In the genomic region with DNA sequence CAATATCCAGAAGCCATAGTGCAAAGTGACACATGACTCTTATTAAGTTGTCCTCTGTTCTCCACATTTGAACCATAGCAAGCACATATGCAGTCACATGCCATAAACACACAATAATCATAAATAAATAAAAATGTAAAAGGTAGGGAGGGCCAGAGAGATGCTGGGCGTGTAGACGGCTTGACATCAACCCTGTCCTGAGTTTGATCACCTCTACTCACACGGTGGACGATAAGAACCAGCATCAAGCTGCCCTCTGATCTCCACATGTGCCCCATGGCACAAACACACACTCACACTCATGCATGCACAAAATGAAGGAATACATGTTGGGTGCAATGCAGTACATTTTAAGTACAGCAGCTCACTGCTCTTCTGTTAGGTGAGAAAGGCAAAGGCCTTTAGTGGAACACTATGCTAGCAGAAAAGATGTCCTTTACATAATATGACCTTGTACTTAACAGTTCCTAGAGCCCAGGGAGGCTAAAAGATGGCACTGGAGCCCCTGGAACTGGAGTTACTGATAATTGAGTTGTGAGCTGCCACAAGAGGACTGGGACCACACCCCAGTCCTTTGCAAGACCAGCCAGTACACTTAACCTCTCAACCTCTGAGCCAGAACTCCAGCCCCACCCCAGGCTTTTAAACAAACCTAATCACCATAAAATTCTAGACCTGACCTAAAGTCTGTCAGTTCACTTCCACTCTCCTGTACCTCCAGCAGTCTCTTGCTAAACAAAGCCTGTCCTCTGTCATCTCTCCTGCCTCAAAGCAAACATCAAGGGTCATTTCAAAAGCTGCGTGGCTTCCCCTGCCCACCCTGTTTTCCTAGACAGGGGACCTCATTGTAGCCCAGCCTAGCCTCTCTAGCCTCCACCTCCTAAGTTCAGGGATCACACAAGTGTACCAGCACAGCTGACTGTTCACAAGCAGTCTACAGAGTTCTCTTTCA, we compare ENCODE assay signal across 9 mouse cellular contexts. TPM values are rescaled to one million over a fixed set of nuclear protein-coding genes. Genes with fewer than 3 reads are reported as not detected.
A peak's percentile ranks its signal among the peaks of the same experiment; 100 is the strongest.
DNase-seq lines count a peak whose midpoint lies in the region.
"Had no signal": no experiment of that assay in that cellular context is flagged by ENCODE, and none has a peak within 500 bp of the region (broad histone marks: within the 10 kb centered on the region; RNA-seq: fewer than 3 reads in every experiment).

No protein-coding gene starts in this region.

- intact Hi-C loops in heart, postnatal 10 days (cut with DNase I), result no loop called here

- peak overlapping the region; percentile 85 for H3K27ac ChIP-seq in macrophage
- H3K27ac ChIP-seq: embryonic facial prominence, embryonic 13.5 days had no signal

- peak; percentile 93 for DNase-seq in heart, adult 11 months
- no peak for DNase-seq in heart, adult 9 months (ENCODE audit: low spot score in 2 of 2)
- peak; percentile 95 for DNase-seq in ZHBTc4 (ENCODE audit: low read depth, low spot score)
- peak; percentile 45 to 48 for DNase-seq in heart, postnatal 10 days
- DNase-seq in layer of hippocampus, adult 18-20 months (ENCODE audit: low spot score in 2 of 2), result no peak
- DNase-seq in cerebellum, postnatal 10 days, result no peak
- no peak for DNase-seq in kidney, adult 9 months

- H3K79me2 ChIP-seq in macrophage (ENCODE audit: inconsistent target), result peaks cover 95% of the 10 kb centered on the region

- no peak overlapping the region for H3K4me3 ChIP-seq in macrophage (ENCODE audit: inconsistent target)
- H3K4me3 ChIP-seq: embryonic facial prominence, embryonic 13.5 days had no signal

- no peaks in the 10 kb centered on the region for H3K36me3 ChIP-seq in macrophage (ENCODE audit: inconsistent target)

- 81% methylated on average over 5 of the region's 5 CpGs for WGBS in macrophage (ENCODE audit: missing documents)

RNA-seq across cellular contexts. Expression of a gene that starts 25.7 kb away (rescaled TPM):
- 100 to 1,000 TPM; 111 to 119 TPM for total RNA-seq in heart, postnatal 10 days (2021)
- total RNA-seq in macrophage (2018; cell fraction: chromatin; rRNA removed), result 100 to 1,000 TPM in 22 of 26 experiments, 10 to 100 TPM in 4; 64.2 to 304 (median 221) TPM
- total RNA-seq in macrophage (2018; cell fraction: cytosol; rRNA removed), result 10 to 100 TPM; 22.5 to 72.5 (median 54.0) TPM
- total RNA-seq in macrophage (2018; cell fraction: nucleus; rRNA removed), result 100 to 1,000 TPM in 20 of 26 experiments, 10 to 100 TPM in 6; 49.6 to 205 (median 146) TPM
- polyA plus RNA-seq in macrophage (2018), result 36.8 to 74.8 TPM (median 44.7 TPM) in 3 replicates
- 10 to 100 TPM; 78.5 to 79.3 TPM for total RNA-seq in layer of hippocampus, adult 18-20 months (2021)

RNA-seq across cellular contexts. Expression of a gene that starts 49.0 kb away (rescaled TPM):
- total RNA-seq in heart, postnatal 10 days (2021), result 10 to 100 TPM; 28.2 to 31.3 TPM
- total RNA-seq in macrophage (2018; cell fraction: chromatin; rRNA removed), result 10 to 100 TPM in 9 of 26 experiments, 1 to 10 TPM in 15, under 1 TPM in 2; 0.85 to 17.7 (median 6.2) TPM
- total RNA-seq in macrophage (2018; cell fraction: cytosol; rRNA removed), result 10 to 100 TPM in 5 of 26 experiments, 1 to 10 TPM in 21; 4.3 to 12.0 (median 8.3) TPM
- 10 to 100 TPM in 5 of 26 experiments, 1 to 10 TPM in 21; 1.3 to 24.0 (median 4.9) TPM for total RNA-seq in macrophage (2018; cell fraction: nucleus; rRNA removed)
- polyA plus RNA-seq in macrophage (2018), result 6.5 to 7.7 TPM (median 7.1 TPM) in 3 replicates
- total RNA-seq in layer of hippocampus, adult 18-20 months (2021), result 10 to 100 TPM; 33.0 to 41.2 TPM

RNA-seq across cellular contexts. Expression of a gene that starts 58.4 kb away (rescaled TPM):
- total RNA-seq in heart, postnatal 10 days (2021), result under 1 TPM in 1 of 2 experiments, not detected in 1; 0.17 TPM
- total RNA-seq in macrophage (2018; cell fraction: chromatin; rRNA removed), result not detected
- total RNA-seq in macrophage (2018; cell fraction: cytosol; rRNA removed), result not detected
- not detected for total RNA-seq in macrophage (2018; cell fraction: nucleus; rRNA removed)
- polyA plus RNA-seq in macrophage (2018), result not detected in 3 replicates
- total RNA-seq in layer of hippocampus, adult 18-20 months (2021), result not detected

Comparison
In these comparisons a context has a peak if more than half of its experiments do, and no peak if none do; other contexts are left out.
1. DNase-seq: peak in heart, adult 11 months (single experiment), ZHBTc4 (single experiment) and heart, postnatal 10 days (2 of 2); none in heart, adult 9 months (0 of 2), layer of hippocampus, adult 18-20 months (0 of 2), cerebellum, postnatal 10 days (0 of 2) and kidney, adult 9 months (single experiment).